Mouse (Mus musculus) spleen, adult 2 months (tissue): ENCODE results near the gene Gif.

Experiments
- CTCF ChIP-seq: fragments of 200-500 bp; IDR thresholded peaks from 2 replicates; pipeline ENCODE4 v1.5.1; 2011; ENCODE audit warnings: mild to moderate bottlenecking, inconsistent platforms; ENCODE audit not compliant: insufficient read depth, insufficient read length, insufficient replicate concordance; ENCODE audit errors: extremely low read depth
- POLR2A ChIP-seq: fragments of 200-500 bp; IDR thresholded peaks from 2 replicates; pipeline ENCODE4 v1.6.1; 2011; ENCODE audit warnings: low read depth, low read length, inconsistent platforms

GRCm38 (mm10) chr19:11766413-11766812 is 19.1 kb downstream of the Gif start:
- no peak for TF ChIP-seq POLR2A
- TF ChIP-seq CTCF: no peak
